Mouse (Mus musculus): ENCODE measurements around the gene Fam53b.

DNA sequence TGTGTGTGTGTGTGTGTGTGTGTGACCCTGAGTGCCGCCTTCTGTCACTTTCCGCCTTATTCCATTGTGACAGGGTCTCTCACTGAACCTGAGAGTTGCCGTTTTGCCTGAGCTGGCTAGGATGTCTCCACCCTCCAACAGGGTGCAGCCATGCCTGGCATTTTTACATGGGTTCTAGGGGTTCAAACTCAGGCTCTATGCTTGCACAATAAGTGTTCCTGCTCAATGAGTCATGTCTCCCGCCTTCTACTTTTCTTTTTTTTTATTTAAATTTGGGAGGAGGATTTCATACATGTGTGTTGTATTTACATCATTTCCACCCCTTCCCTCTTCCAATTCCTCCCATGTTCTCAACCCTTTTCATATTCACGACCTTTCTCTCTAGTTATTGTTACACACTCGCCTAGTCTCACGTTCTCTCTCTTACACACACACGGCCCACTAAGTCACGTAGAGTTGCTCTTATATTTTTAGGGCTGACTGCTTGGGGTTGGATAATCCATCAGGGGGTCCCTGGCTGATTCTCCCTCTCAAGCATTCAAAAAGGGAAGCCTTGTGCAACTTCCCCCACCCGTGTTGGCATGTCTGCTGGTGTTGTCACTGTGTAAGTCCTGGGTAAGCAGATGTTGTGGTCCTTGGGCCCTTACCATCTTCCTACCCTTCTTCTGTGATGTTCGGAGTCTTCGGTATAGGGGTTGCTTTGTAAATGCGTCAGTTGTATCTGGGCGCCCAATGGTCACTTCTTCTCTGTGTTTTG lies 122.8 kb downstream of the Fam53b start:
- TF ChIP-seq CTCF (IDR thresholded peaks at IDR 0.05; ENCODE audit: low read depth) (no peak), EP300 (IDR thresholded peaks at IDR 0.05; ENCODE audit: low read depth) (no peak)

Measured in liver, embryonic 14.5 days (tissue).